Mouse (Mus musculus) heart, postnatal 0 days (tissue): ENCODE measurements around the gene Rufy1. TPM values are rescaled to one million over a fixed set of nuclear protein-coding genes. Genes with fewer than 3 reads are reported as not detected.

ENCODE experiments used
- ATAC-seq: fragments of 200-750 bp; cut with Nextera tagmentation; 2 replicates; pipeline ENCODE4 v1.8.0; 2017; ENCODE audit warnings: low read depth, moderate number of reproducible peaks, moderate library complexity; ENCODE audit not compliant: insufficient read depth
- DNase-seq: peaks from one replicate; pipeline ENCODE4 v3.0.0-alpha.2; 2016; ENCODE audit warnings: low spot score
- H3K27ac ChIP-seq: fragments of 300-500 bp; sonication (generic); 2 replicates; pipeline ENCODE4 v1.5.1; 2014; ENCODE audit warnings: low read depth, mild to moderate bottlenecking
- H3K27me3 ChIP-seq: fragments of 300-500 bp; sonication (generic); 2 replicates; pipeline ENCODE4 v1.6.1; 2014; ENCODE audit warnings: low read length, mixed read lengths; ENCODE audit not compliant: control insufficient read depth, insufficient read depth
- H3K36me3 ChIP-seq: fragments of 300-500 bp; sonication (generic); replicated peaks from 2 replicates; pipeline ENCODE4 v1.6.1; 2014; ENCODE audit warnings: low read length, mixed read lengths; ENCODE audit not compliant: control insufficient read depth, insufficient read depth
- H3K4me1 ChIP-seq: fragments of 300-500 bp; sonication (generic); 2 replicates; pipeline ENCODE4 v1.6.1; 2014; ENCODE audit warnings: antibody characterized with exemption; ENCODE audit not compliant: control insufficient read depth, insufficient read depth
- H3K4me2 ChIP-seq: fragments of 300-500 bp; sonication (generic); 2 replicates; pipeline ENCODE4 v1.6.1; 2014; ENCODE audit warnings: low read depth, mild to moderate bottlenecking, low read length, moderate library complexity
- H3K4me3 ChIP-seq: fragments of 300-500 bp; sonication (generic); 2 replicates; pipeline ENCODE4 v1.5.1; 2014; ENCODE audit warnings: low read depth, low read length
- H3K9ac ChIP-seq: fragments of 300-500 bp; sonication (generic); replicated peaks from 2 replicates; pipeline ENCODE4 v1.6.1; 2014; ENCODE audit warnings: low read depth, low read length, mixed read lengths
- H3K9me3 ChIP-seq: fragments of 300-500 bp; sonication (generic); replicated peaks from 2 replicates; pipeline ENCODE4 v1.6.1; 2016; ENCODE audit warnings: low read length; ENCODE audit not compliant: control insufficient read depth
- CTCF ChIP-seq: IDR thresholded peaks from 2 replicates; pipeline ENCODE4 v1.5.1; 2016; ENCODE audit warnings: antibody characterized with exemption, control low read depth, low read depth
- EP300 ChIP-seq: IDR thresholded peaks from 2 replicates; pipeline ENCODE4 v1.6.1; 2016; ENCODE audit warnings: antibody characterized with exemption, low read depth
- WGBS: fragments of 180-500 bp; shearing (Covaris S2); extraction: QIAGEN DNeasy Blood & Tissue Kit; methylation state at CpG from one replicate; pipeline ENCODE4 v1.1.7; 2014; 5-methylcytosine and 5-hydroxymethylcytosine counted together
- microRNA counts: library from miRNA; unstranded; fragments of <30 nt; microRNA quantifications from one replicate; lab custom pipeline; 2015
- microRNA-seq: library from miRNA; unstranded; fragments of <30 nt; microRNA quantifications from one replicate; pipeline ENCODE4, GENCODE M21; 2016
- polyA plus RNA-seq: library from polyadenylated mRNA; unstranded; fragments of >200 nt; fragmentation: Nextera tagmentation; extraction: Ambion mirVana; gene quantifications from 2 replicates; pipeline ENCODE4 v1.2.1, GENCODE M21; 2015
- total RNA-seq: library from RNA; depleted of rRNA; stranded (reverse); fragments of >200 nt; gene quantifications from 2 replicates; pipeline ENCODE4 v1.2.3, GENCODE M21; 2014; ENCODE audit warnings: low replicate concordance; rRNA removed

The Rufy1 gene
- total and polyA plus RNA-seq, 2 experiments from 2014 or later = 22.8 to 29.2 TPM

- H3K4me3 ChIP-seq = no peak within 1 kb of the TSS
- no peak within 1 kb of the TSS for H3K27ac ChIP-seq
- H3K9me3 ChIP-seq = no peaks in the 10 kb centered on the region
- no peak for DNase-seq
- no peak within 1 kb of the TSS for H3K4me2 ChIP-seq
- no peak within 1 kb of the TSS for H3K9ac ChIP-seq
- H3K27me3 ChIP-seq = no peaks in the 10 kb centered on the region
- no peaks in the 10 kb centered on the region for H3K36me3 ChIP-seq
- no peaks in the 10 kb centered on the region for H3K4me1 ChIP-seq
- ATAC-seq = no peak
- TF ChIP-seq EP300 (no peak), CTCF (no peak)
These were observed 76.8 kb downstream of the Rufy1 start, which contains the start of gene Cby3 for GRCm38 (mm10) chr11:50354162-50354561. Gene Cby3 (plus strand): TSS chr11:50354462.

GRCm38 (mm10) chr11:50352177-50352576, 78.7 kb downstream of the Rufy1 start:
- DNase-seq = no peak
- WGBS = 60% methylated on average over 2 of the region's 2 CpGs
- TF ChIP-seq EP300 (no peak), CTCF (no peak)
- Histone ChIP-seq H3K27ac (no peak overlapping the region), H3K9ac (no peak overlapping the region), H3K27me3 (no peaks in the 10 kb centered on the region), H3K9me3 (no peaks in the 10 kb centered on the region), H3K36me3 (no peaks in the 10 kb centered on the region), H3K4me3 (no peak overlapping the region), H3K4me1 (no peaks in the 10 kb centered on the region), H3K4me2 (no peak overlapping the region)
- ATAC-seq = no peak

- ATAC-seq = no peak
- WGBS = 80% methylated on average over 9 of the region's 9 CpGs
These were observed 84.5 kb downstream of the Rufy1 start for GRCm38 (mm10) chr11:50346256-50347032.

GRCm38 (mm10) chr11:50345486-50345885, 85.4 kb downstream of the Rufy1 start:
- ATAC-seq (no peak), DNase-seq (no peak)
- Histone ChIP-seq H3K36me3 (no peaks in the 10 kb centered on the region), H3K9ac (no peak overlapping the region), H3K4me1 (no peaks in the 10 kb centered on the region), H3K9me3 (peaks cover 4% of the 10 kb centered on the region; the same call in 1 of the 2 replicates), H3K27me3 (no peaks in the 10 kb centered on the region), H3K27ac (no peak overlapping the region), H3K4me3 (no peak overlapping the region), H3K4me2 (no peak overlapping the region)
- 80% methylated on average over 4 of the region's 4 CpGs for WGBS
- TF ChIP-seq CTCF (no peak), EP300 (no peak)

More at GRCm38 (mm10) chr11:50346256-50347032, 84.5 kb downstream of the Rufy1 start:
- no peaks in the 10 kb centered on the region for H3K4me1 ChIP-seq
- H3K4me3 ChIP-seq = no peak overlapping the region
- H3K27ac ChIP-seq = no peak overlapping the region
- TF ChIP-seq EP300 (no peak), CTCF (no peak)
- H3K9ac ChIP-seq = no peak overlapping the region
- H3K9me3 ChIP-seq = peaks cover 3% of the 10 kb centered on the region; the same call in 1 of the 2 replicates
- no peak for DNase-seq
- H3K4me2 ChIP-seq = no peak overlapping the region
- H3K27me3 ChIP-seq = no peaks in the 10 kb centered on the region
- H3K36me3 ChIP-seq = no peaks in the 10 kb centered on the region

MicroRNAs within 50 kb of the gene (microRNA counts, 519-probe panel; counts per million panel counts)
- 2,436 counts per million, percentile 27 among the panel's probes with 10 or more counts for microRNA mmu-miR-804 (lab: Ali Mortazavi, UCI)

Small RNA genes within 50 kb of the gene (microRNA-seq; reads per million reads assigned to microRNA genes)
- not detected for gene Mir804

Other genes with a start within 250 kb of the Rufy1 start
- 236 and 249 TPM in 2 replicates for gene Sqstm1, start 220.3 kb downstream of the Rufy1 start, total RNA-seq
- gene Sqstm1, start 220.3 kb downstream of the Rufy1 start, polyA plus RNA-seq = 244 and 267 TPM in 2 replicates
- 69.2 and 90.6 TPM in 2 replicates for gene Mgat4b, start 220.2 kb downstream of the Rufy1 start, total RNA-seq
- 39.4 and 39.6 TPM in 2 replicates for gene Mgat4b, start 220.2 kb downstream of the Rufy1 start, polyA plus RNA-seq
- 5.1 TPM in 1 of 2 replicates, not detected in the other for gene Ltc4s, start 192.5 kb downstream of the Rufy1 start, total RNA-seq
- gene Ltc4s, start 192.5 kb downstream of the Rufy1 start, polyA plus RNA-seq = 2.2 TPM in 2 replicates
- gene Maml1, start 138.8 kb downstream of the Rufy1 start, total RNA-seq = 10.4 and 18.2 TPM in 2 replicates
- 1.9 and 2.2 TPM in 2 replicates for gene Maml1, start 138.8 kb downstream of the Rufy1 start, polyA plus RNA-seq
- gene Canx, start 105.5 kb downstream of the Rufy1 start, total RNA-seq = 120 and 167 TPM in 2 replicates
- 159 and 168 TPM in 2 replicates for gene Canx, start 105.5 kb downstream of the Rufy1 start, polyA plus RNA-seq
- gene Cby3, start 76.7 kb downstream of the Rufy1 start, total RNA-seq = not detected in 2 replicates
- 0.18 TPM in 1 of 2 replicates, not detected in the other for gene Cby3, start 76.7 kb downstream of the Rufy1 start, polyA plus RNA-seq
- 75.1 and 76.4 TPM in 2 replicates for gene Hnrnph1, start 54.1 kb downstream of the Rufy1 start, total RNA-seq
- gene Hnrnph1, start 54.1 kb downstream of the Rufy1 start, polyA plus RNA-seq = 106 and 117 TPM in 2 replicates
- 19.0 and 19.4 TPM in 2 replicates for gene Adamts2, start 171.0 kb upstream of the Rufy1 start, total RNA-seq
- 8.7 and 9.1 TPM in 2 replicates for gene Adamts2, start 171.0 kb upstream of the Rufy1 start, polyA plus RNA-seq